Mouse (Mus musculus): ENCODE measurements around the gene Olfml2a.

DNA sequence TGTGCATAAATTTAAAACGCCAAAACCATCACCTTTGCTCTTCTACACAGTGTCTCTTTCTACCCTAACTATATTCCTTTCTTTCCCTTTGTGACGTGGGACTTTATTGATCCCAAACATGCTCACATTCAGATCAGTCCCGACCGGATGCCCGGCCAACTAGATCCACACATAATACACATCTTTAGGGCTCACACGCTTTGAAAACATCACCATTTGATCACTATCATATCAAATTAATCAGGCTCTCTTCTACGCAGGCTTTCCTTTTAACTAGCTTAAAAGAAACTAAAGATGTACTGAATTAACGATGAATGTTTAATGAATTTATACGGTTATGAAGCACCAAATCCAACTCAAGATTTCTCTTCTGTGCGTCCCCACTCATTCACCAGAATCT, 7.2 kb upstream of the Olfml2a start:
- TF ChIP-seq CTCF (IDR thresholded peaks at IDR 0.05; ENCODE audit: low read depth) (no peak), EP300 (IDR thresholded peaks at IDR 0.05; ENCODE audit: low read depth) (no peak)

Measured in liver, embryonic 14.5 days (tissue).